Mouse (Mus musculus): ENCODE results near the gene Calr3. TPM values are rescaled to one million over a fixed set of nuclear protein-coding genes. Genes with fewer than 3 reads are reported as not detected.

Gene Calr3
- total RNA-seq, 2 experiments from 2014 or later, result 0.61 to 0.81 TPM

DNA sequence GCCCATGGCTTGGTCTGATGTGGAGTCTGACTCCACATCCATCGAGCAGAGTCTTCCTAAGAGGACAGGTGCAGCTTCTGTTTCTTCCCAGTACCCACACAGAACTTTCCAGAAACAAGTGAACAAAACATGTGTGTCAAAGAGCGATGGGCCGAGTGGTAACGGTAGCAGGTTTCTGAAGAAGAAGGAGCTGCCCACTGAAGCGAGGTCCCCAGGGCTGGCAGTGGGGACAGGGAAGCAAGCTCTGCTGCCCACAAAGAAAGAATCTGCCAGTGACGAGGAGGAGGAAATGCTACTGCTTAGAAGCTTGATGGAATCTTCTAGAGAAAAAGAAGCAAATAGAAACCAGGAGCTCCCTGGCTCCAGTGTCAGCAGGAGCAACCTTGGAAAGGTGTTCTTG, 1.4 kb upstream of the Calr3 start:
- DNase-seq (ENCODE audit: low spot score in 2 of 2), result no peak
- intact Hi-C loops (cut with DNase I), result no loop called here

DNA sequence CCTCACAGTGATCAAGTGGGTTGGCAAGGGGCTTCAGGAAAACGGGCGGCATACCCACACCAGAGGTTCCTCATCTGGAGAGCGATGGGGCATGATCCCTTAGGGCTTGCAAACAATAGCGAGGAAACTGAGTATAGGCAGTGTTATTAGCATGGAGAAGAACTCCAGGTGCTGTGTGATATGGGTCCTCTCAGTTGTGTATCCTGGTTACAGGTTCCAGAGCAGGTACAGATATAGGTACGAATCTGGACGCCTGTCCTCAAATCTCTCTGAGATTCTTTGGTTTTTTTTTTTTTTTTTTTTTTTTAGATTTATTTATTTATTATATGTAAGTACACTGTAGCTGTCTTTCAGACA, 302 bp upstream of the Calr3 start:
- DNase-seq (ENCODE audit: low spot score in 2 of 2), result no peak
- intact Hi-C loops (cut with DNase I), result no loop called here

DNA sequence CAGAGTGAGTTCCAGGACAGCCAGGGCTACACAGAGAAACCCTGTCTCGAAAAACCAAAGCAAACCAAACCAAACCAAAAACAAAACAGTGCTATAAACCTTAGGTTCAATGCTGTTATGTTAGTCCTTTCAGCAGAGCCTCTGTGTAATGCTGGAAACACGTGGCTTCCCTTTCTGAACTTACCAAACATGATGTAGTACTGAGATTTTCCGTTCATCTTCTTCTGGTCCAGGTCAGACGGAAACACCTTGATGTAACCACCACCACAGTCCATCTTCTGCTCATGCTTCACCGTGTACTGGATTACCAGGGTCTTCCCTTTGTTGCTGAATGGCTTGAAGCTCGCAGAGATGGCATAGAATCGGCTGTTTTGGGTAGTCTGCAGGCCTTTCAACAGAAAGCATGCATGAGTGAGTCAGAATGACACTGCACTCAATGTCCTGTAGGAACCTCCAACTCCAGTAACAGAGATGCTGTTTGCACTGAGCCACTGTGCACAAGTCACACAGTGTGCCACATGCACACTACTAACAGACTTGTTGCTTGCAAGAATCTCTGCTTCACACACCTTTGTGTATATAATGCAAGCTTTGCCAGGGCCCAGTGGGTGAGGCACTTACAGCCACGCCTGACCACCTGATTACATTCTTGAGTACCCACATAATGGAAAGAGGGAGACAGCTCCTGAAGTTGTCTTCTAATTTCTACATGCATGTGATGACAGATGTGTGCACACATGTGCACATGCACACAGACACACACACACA, 5.2 kb downstream of the Calr3 start:
- intact Hi-C loops (cut with DNase I), result loop anchor here (1.0 kb wide), 1 partner anchor 16 kb away; no protein-coding TSS in a partner anchor
- no peak for DNase-seq (ENCODE audit: low spot score in 2 of 2)

DNA sequence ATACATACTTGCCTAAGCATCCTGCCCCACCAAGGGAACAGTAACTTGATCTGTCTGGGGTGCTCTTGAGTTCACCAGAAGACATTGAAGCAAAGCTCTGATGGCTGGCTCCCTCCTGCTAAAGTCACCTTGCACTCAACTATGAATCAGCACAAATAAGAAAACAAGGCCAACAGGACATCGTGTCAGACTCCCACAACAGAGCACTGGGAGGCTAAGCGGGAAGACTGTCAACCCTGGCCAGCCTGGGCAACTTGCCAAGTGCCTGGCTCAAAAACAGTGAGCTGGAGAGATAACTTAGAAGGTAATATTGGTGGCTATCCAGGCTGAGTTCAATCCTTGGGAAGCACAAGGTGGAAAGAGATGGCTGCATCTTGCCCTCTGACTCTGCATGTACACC, 8.7 kb downstream of the Calr3 start:
- DNase-seq (ENCODE audit: low spot score in 2 of 2), result no peak
- intact Hi-C loops (cut with DNase I), result no loop called here

DNA sequence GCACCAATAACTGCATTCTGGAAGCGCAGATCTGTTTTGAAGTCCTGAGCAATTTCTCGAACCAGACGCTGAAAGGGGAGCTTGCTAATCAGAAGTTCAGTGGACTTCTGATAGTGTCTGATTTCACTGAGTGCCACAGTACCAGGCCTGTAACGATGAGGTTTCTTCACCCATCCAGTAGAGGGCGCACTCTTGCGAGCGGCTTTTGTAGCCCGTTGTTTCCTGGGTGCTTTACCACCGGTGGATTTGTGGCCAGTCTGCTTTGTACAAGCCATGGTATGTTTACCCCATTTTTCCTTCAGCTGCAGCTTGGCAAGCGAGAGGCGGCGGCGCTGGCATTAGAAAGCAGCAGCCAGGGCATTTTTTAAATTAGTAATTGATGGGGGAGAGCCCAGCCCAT, 14.0 kb downstream of the Calr3 start:
- no peak for DNase-seq (ENCODE audit: low spot score in 2 of 2)
- intact Hi-C loops (cut with DNase I), result no loop called here

DNA sequence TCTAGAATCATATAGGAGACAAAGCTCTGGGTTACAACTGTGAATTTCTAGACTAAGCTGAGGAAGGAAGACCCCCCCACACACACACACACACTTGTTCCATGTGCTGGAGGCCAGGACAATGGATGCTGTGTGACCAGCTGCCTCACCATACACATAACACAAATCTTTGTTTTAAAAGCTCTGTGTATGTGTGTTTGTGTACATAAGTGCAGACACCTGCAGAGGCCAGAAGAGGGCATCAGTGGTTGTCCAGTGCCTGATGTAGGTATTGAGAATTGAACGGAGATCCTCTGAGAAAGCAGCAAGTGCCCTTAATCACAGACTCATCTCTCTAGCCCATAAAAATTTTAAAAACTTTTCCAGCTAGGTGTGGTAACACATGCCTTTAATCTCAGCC, 20.7 kb downstream of the Calr3 start:
- DNase-seq (ENCODE audit: low spot score in 2 of 2), result no peak
- intact Hi-C loops (cut with DNase I), result no loop called here

DNA sequence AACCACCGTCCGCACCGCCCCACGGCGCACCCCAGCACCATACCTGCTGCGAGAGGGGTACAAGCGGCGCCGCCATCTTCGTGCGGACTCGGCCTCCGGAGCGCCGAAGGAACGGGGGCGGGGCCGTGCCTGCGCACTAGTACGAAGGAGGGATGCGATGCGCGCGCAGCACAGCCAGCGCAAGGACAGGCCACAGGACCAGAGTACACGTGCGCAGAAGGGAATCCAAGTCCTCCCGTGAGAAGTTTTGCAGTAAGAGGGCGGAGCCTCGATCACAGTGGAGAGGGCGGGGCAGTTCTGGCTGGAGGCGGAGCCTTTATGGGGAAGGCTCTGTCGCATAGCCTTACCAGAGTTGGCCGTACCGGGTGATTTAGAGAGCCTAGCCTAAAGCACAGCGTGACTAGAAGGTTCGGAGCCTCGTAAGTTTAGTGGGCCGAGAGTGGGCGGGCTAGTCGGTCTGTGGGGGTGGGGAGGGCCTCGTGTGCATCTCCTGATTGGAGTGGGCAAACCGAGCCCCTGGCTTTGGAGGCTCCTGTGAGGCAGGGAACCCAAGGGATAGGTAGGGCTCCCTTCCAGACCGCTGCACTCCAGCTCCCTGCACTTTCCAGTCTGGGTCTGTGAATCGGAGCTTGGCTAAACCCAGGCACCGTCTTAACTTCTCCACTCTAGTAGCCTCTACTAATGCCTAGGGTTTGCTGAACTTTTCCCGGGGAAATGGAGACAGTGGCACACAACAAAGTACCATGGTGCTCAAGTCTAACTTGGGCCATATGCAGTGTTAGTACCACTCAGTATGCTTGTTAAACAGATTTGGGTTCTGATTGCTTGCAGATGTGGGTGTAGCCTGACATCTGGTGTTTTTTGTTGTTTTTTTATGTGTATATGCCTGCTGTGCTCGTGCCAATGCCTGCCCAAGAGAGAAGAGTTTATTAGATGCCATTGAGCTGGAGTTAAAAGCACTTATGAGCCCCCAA, 22.0 kb downstream of the Calr3 start, which contains the start of gene Eps15l1:
TSS of gene Eps15l1 (minus strand) at position 99 of the 974 bp plus-strand sequence.
- DNase-seq (ENCODE audit: low spot score in 2 of 2), result peak; percentile 98
- intact Hi-C loops (cut with DNase I), result loop anchor here (2.0 kb wide), 1 partner anchor 53 kb away; the partner anchor contains the start of gene Cherp

DNA sequence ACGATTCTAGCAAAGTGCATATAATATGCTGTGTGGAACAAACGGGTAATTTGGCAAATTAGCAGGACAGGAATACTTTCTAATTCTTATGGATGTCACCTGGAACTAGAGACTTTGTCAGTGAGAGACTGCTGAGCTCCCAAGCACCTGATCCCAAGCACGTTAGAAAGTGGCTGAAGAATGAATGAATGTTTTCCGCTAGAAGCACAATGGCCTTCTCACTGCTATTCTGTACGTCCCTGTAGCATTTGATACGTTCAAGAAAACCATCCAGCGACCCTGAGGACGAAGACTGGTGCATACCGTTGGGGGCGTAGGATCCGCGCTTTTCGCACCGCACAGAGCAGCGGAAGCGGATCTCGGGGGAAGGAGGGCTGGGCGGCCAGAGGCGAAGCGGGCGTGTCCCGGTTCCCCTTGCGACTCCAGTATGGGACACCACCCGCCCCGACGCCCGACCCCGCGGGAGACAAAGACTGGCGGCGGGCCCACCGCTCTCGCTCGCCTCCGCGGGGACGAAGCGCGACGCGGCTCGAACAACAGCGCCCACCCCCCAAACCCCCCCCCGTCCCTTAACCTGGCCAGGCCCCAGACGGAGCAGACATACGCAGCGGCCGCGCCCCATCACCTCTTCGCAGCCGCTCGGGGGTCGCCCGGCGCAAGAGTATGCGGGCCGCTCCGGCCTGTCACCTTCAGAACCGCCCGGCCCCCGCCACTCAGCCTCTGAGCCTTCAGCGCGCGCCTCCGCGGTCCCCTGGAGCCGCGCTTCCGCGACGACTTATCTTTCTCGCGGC, 22.9 kb downstream of the Calr3 start:
- intact Hi-C loops (cut with DNase I), result loop anchor here (2.0 kb wide), 1 partner anchor 54 kb away; the partner anchor contains the start of gene Cherp

DNA sequence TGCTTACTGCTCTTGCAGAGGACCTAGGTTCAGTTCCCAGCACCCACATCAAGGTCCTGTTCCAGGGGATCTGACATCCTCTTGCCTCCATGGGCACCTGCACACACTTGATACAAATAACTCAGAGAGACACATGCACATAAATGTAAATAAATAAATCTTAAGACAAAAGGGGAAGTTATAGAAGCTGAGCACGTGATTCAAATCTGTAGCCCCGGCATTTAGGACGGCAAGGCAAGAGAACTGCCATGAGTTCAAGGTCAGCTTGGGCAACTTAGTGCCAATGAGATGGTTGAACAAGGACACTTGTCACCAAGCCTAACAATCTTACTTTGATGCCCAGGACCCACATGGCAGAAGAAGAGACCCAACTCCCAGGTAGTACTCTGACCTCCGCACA, 25.6 kb downstream of the Calr3 start:
- no peak for DNase-seq (ENCODE audit: low spot score in 2 of 2)
- intact Hi-C loops (cut with DNase I), result no loop called here

More for the DNA sequence above, 22.9 kb downstream of the Calr3 start:
- peak; percentile 36 to 40 for DNase-seq (ENCODE audit: low spot score in 2 of 2)

DNA sequence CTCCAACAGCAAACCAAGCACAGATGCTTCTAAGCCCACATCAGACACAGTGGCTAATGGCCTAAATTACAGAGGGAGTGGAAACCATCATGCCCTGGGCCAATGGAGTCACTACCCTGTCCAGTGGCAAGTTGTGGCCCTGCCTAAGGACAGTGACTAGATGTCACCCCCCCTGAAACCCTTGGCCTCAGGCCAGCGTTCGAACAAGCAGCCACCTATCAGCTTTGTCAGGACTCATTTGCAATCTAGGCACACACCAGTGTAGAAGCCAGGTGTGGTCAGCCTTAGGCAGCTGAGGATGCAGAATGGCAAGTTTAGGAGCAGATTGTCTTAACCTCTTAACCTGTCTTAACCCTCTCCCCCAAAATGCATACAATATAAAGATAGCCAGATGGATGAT, 28.4 kb downstream of the Calr3 start:
- no peak for DNase-seq (ENCODE audit: low spot score in 2 of 2)
- intact Hi-C loops (cut with DNase I), result no loop called here

DNA sequence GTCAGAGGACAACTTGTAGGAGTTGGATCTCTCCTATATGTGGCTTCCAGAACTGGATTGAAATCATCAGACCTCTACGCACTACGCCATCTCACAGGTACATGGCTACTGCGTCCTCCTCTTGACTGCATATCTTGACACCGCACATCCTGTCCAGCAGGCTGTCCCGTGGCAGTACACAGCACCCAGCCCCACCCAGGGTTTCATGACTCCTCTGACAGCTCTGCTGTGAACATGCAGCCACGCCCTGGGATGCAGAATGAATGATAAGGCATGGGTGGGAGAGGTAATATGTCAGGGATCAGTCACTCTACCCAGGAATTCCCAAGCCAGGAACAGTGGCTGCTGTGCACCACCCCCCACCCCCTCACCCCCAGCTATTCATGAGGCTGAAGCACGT, 29.8 kb downstream of the Calr3 start:
- DNase-seq (ENCODE audit: low spot score in 2 of 2), result no peak
- intact Hi-C loops (cut with DNase I), result no loop called here

DNA sequence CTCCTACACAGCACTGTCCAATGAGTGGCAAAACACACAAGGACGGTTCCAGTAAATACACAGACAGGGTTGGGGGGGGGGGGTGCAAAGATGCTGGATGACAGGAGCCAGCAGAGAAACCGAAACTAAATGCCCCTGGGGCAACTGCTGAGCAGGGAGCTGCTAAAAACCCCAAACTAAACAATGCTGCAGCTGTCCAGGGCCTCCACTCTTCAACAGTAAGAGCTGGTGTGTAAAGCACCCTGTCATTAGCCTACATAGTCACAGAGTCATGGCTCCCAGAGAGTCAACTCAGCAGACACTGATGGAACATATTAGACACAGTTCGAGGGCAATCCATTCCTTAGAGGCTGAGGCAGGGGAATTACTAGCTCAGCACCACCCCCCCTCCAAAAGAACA, 34.2 kb downstream of the Calr3 start:
- intact Hi-C loops (cut with DNase I), result no loop called here
- DNase-seq (ENCODE audit: low spot score in 2 of 2), result no peak

DNA sequence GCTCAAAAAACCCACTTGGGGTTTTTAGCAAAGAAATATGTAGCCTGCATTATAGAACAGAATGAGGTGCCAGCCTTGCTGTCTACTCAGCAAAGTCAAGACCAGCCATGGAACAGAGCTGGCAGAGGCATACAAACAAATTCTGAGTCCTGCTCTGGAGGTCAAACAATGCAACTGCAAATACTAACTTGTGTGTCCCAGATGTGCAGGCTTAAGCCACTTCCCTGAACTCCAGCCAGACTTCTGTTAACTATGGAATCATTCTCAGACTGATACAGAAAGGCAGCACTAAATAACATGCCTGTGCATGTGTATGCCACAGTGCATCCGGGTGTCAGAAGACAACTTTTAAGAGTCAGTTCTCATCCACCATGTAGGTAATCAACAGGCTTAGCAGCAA, 35.8 kb downstream of the Calr3 start:
- DNase-seq (ENCODE audit: low spot score in 2 of 2), result no peak
- intact Hi-C loops (cut with DNase I), result no loop called here

DNA sequence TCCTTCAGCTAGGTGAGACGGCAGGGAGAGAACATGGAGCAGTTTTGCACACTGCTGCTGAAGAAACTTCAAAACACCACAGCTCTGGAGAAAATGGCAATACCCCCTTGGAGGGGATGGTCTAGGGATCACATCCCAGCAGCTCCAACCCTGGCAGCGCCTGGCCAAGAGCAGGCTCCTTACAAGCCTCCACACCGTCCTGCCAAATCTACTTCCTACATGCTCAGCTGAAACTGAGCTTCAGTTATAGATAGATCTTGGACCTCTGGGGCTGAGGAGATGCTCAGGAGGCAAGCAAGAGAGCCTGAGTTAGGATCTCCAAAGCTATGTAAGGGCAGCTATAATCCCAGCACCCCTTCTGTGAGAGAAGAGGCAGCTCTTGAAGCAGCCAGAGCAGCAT, 40.7 kb downstream of the Calr3 start:
- intact Hi-C loops (cut with DNase I), result no loop called here
- DNase-seq (ENCODE audit: low spot score in 2 of 2), result no peak

DNA sequence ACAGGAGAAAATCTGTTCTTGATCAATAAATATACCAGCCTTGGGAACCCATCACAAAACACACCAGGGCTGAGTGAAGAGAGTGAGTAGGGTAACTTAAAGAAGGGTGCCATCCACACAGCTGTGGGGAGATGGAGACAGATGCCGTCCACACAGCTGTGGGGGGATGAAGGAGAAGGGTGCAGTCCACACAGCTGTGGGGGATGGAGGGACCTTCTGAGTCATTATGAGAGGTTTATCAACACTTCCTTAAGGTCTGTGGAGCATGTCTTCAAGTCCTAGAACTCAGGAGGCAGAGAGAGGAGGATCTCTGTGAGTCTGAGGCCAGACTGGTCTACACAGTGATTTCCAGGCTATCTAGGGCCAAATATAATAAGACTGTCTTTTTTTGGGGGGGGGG, 42.3 kb downstream of the Calr3 start:
- DNase-seq (ENCODE audit: low spot score in 2 of 2), result no peak
- intact Hi-C loops (cut with DNase I), result no loop called here

DNA sequence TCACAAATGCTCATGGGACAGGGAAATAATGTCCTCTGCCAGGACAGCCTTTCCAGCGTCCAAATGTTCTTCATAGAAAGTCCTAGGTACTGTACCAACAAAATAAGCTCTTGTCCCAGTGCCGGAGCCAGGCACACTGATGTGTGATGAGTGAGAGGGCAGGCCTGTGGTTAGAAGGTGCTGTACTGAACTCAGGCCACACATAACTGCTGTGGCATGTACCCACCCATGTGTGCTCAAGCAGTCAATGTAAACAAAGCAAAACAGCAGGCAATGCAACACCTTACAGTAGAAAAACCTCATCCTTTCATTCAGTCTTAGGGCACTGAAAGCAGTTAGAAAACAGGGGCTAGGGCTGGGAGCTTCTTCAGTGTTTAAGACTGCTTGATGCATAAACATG, 57.9 kb downstream of the Calr3 start:
- intact Hi-C loops (cut with DNase I), result no loop called here
- DNase-seq (ENCODE audit: low spot score in 2 of 2), result no peak

DNA sequence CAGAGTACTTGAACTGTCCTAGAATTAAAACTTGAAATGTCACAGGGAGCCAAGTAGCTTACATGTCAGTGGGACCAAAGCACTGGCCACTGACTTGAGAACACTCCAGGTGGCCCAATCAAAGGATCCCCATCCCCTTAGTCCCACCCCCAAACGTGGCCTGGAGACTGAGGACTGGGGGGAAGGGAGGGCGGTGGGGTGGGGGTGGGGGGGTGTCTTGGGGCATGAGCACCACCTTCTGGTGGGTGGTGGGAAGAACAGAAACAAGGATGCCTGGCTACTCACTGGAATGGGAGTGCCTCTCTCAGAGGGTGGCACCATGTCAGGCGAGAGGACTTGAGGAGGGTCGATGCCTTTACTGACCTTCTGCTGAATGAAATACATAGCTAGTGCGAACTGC, 61.3 kb downstream of the Calr3 start:
- no peak for DNase-seq (ENCODE audit: low spot score in 2 of 2)
- intact Hi-C loops (cut with DNase I), result no loop called here

DNA sequence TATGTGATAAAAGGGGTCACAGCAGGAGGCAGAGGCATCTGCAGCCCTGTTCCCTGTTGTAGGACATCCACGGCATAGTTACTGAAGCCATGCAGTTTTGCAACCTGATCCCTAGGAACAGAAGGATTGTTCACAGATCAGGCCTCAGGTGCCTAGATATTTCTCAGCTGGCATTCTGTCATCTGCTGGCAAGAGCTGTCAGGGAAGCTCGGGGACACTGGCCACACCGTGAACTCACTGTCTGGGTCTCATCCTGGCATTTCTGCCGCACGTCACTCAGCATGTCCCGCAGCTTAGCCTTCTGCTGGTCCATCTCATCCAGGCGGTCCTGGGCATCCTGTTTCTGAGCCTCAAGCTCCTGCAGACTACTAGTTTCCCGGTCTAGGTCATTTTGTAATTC, 63.0 kb downstream of the Calr3 start:
- DNase-seq (ENCODE audit: low spot score in 2 of 2), result no peak
- intact Hi-C loops (cut with DNase I), result no loop called here

DNA sequence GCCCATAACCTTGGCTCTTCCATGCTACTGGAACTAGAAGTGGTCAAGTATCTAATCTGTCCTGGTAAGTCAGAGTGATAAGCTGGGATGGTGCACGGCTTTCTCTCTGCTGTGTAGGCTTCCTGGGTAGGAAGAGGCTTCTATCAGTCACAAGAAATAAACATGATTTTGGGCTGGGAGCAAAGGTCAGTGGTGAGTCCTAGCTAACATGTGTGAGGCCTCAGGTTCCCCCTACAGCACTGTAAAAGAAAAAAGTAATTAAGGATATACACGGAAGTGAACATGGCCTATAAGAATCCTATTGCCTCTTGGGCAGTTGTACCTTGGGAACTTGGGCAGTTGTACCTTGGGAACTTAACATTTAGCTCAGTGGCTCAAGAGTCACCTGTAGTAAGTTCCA, 66.8 kb downstream of the Calr3 start:
- DNase-seq (ENCODE audit: low spot score in 2 of 2), result no peak
- intact Hi-C loops (cut with DNase I), result no loop called here

DNA sequence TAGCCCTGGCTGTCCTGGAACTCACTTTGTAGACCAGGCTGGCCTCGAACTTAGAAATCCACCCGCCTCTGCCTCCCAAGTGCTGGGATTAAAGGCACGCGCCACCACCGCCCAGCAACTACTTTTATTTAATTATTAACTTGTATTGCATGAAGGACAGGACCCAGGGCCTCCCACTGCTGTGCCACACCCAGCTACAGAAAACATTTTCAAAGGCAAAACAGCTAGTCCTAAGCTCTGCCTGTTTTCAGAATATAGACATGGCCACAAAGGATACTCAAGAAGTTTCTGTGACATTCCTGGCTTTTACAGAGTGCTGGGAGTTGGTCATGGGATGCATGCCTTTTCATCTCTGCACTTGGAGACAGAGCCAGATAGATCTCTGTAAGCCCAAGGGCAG, 67.4 kb downstream of the Calr3 start:
- DNase-seq (ENCODE audit: low spot score in 2 of 2), result no peak
- intact Hi-C loops (cut with DNase I), result no loop called here

Measured in left cerebral cortex, postnatal 36 days (tissue).